Mouse (Mus musculus) CH12.LX (cell line): ENCODE data around the gene Tmem126a.

ENCODE experiments used
- BHLHE40 ChIP-seq: IDR thresholded peaks from 2 replicates; pipeline ENCODE4 v1.6.1; 2011; ENCODE audit warnings: mild to moderate bottlenecking, low read depth, low read length, improper control_type of control experiment
- CTCF ChIP-seq, 2 experiments: IDR thresholded peaks in 1 of 2; conservative IDR thresholded peaks in 1 of 2; 2 replicates each; pipeline ENCODE4 v1.5.1; 2011 to 2012; ENCODE audit warnings: low read depth in 2 of 2, low read length in 2 of 2, improper control_type of control experiment in 1 of 2, inconsistent platforms in 1 of 2, mild to moderate bottlenecking in 1 of 2, moderate library complexity in 1 of 2
- MYC ChIP-seq: IDR thresholded peaks from 2 replicates; pipeline ENCODE4 v1.6.1; 2011; ENCODE audit warnings: low read depth, mild to moderate bottlenecking, improper control_type of control experiment, low read length
- POLR2A ChIP-seq: IDR thresholded peaks from 2 replicates; pipeline ENCODE4 v1.6.1; 2011; ENCODE audit warnings: low read depth, mild to moderate bottlenecking, improper control_type of control experiment, low read length
- SMC3 ChIP-seq: IDR thresholded peaks from 2 replicates; pipeline ENCODE4 v1.6.1; 2011; ENCODE audit warnings: low read depth, low read length, improper control_type of control experiment

DNA sequence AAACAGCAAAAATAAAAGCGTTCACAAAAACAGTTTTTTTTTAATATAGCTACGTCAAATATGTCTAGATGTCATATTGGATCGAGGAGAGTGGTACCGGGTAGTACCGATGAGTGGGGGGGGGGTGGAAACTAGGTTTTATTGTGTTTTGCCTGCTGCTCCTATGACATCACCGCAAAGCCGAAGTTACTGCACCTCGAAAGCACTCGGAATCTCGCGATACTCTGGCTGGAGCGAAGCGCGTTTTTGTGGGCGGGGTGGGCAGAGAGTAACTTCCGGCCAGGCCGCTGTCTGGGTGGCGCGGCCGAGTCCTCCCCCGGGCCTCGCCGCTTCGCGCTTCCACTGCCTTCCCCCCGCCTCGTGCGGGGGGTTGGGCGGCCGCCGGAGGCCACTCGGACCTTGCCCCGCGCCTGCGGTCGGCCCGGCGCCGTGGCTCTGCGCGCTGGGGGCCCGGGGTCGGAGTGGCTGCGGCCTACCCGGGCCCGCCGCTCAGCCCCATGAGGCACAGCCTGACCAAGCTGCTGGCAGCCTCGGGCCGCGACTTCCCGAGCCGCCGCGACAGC lies 14.4 kb downstream of the Tmem126a start, which contains the start of gene Crebzf:
- TF ChIP-seq CTCF (conservative IDR thresholded peaks at IDR 0.05 in 1 of 2, IDR thresholded peaks at IDR 0.05 in 1 of 2; ENCODE audit: low read depth in 2 of 2, low read length in 2 of 2) (no peak), POLR2A (peak; percentile 94), SMC3 (no peak), BHLHE40 (no peak), MYC (peak; percentile 60)
